In the genomic region with DNA sequence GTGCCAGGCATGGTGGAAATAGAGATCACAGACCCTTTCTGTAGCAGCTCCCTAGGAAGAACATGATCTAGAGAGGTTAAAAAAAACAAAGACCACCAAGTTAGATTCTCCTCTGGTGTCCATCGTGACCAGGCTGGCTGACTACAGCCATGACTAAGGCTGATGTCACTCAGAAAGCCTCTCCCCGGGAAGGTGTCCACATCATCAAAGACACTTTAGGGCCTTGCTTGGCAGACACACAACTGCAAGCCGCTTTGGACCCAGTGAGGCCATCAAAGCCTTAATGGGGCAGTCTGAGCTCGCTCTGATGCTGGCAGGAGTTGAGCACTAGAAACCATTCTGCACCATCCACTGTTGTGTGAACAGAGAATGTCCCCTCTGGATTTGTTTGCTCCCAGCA, we compare ENCODE assay signal across 29 mouse cellular contexts. TPM values are rescaled to one million over a fixed set of nuclear protein-coding genes. Genes with fewer than 3 reads are reported as not detected.
"Had no signal": no experiment of that assay in that cellular context is flagged by ENCODE, and none has a peak within 500 bp of the region (broad histone marks: within the 10 kb centered on the region; RNA-seq: fewer than 3 reads in every experiment).

No protein-coding gene starts in this region.

- H3K4me3 ChIP-seq: layer of hippocampus, adult 2 months; limb, embryonic 10.5 days; limb, embryonic 13.5 days; liver, embryonic 12.5 days; midbrain, embryonic 12.5 days; midbrain, embryonic 15.5 days; neural tube, embryonic 12.5 days; neural tube, embryonic 15.5 days had no signal

- DNase-seq: kidney, postnatal 25 days; layer of hippocampus, adult 9-11 months; liver; lung, embryonic 14.5 days; right cerebral cortex, adult 18-20 months; right cerebral cortex, postnatal 14 days; spleen, adult 18-20 months; thymus, adult 18-20 months; thymus, postnatal 36 days had no signal

- H3K36me3 ChIP-seq: limb, embryonic 10.5 days; limb, embryonic 13.5 days; liver, embryonic 12.5 days; midbrain, embryonic 12.5 days; midbrain, embryonic 15.5 days; neural tube, embryonic 12.5 days; neural tube, embryonic 15.5 days had no signal

- H3K27me3 ChIP-seq: liver, embryonic 12.5 days; midbrain, embryonic 12.5 days; midbrain, embryonic 15.5 days; neural tube, embryonic 12.5 days; neural tube, embryonic 15.5 days had no signal

- H3K27ac ChIP-seq: kidney, postnatal 0 days; layer of hippocampus, adult 2 months; limb, embryonic 10.5 days; limb, embryonic 13.5 days; liver, embryonic 12.5 days; macrophage; midbrain, embryonic 12.5 days; midbrain, embryonic 15.5 days; neural tube, embryonic 12.5 days; neural tube, embryonic 15.5 days had no signal

RNA-seq across cellular contexts. Expression of gene Tmem95, which starts 5.4 kb away (rescaled TPM):
- total RNA-seq: layer of hippocampus, adult 2 months; layer of hippocampus, postnatal 25 days; left cerebral cortex, adult 18-20 months; left cerebral cortex, postnatal 25 days; megakaryocyte, adult 5-6 weeks had no signal
- polyA plus RNA-seq: kidney, embryonic 14.5 days; kidney, postnatal 0 days; large intestine, adult 2 months; limb, embryonic 10.5 days; liver, embryonic 12.5 days; liver, embryonic 16.5 days; lung, embryonic 14.5 days; lung, postnatal 0 days; macrophage; midbrain, embryonic 12.5 days; midbrain, embryonic 15.5 days; neural tube, embryonic 12.5 days; neural tube, embryonic 15.5 days; stomach, embryonic 16.5 days; urinary bladder, adult 2 months had no signal

RNA-seq across cellular contexts. Expression of gene Tnk1, which starts 13.9 kb away (rescaled TPM):
- total RNA-seq: layer of hippocampus, adult 2 months; layer of hippocampus, postnatal 25 days had no signal
- polyA plus RNA-seq: macrophage had no signal

RNA-seq across cellular contexts. Expression of gene Acap1, which starts 22.9 kb away (rescaled TPM):
- total RNA-seq: layer of hippocampus, adult 2 months; left cerebral cortex, postnatal 25 days had no signal
